Mouse (Mus musculus) G1E (cell line): ENCODE results near the gene Tspan10. TPM values are rescaled to one million over a fixed set of nuclear protein-coding genes. Genes with fewer than 3 reads are reported as not detected.

Experiments
- ATAC-seq: 2 replicates; pipeline ENCODE4 v1.8.0; 2016; ENCODE audit warnings: mild to moderate bottlenecking; ENCODE audit not compliant: insufficient number of reproducible peaks, poor library complexity, low FRiP score, severe bottlenecking; ENCODE audit errors: extremely low read depth
- DNase-seq: peaks from one replicate; pipeline ENCODE4 v3.0.0; 2012; ENCODE audit warnings: low spot score
- H3K27me3 ChIP-seq: 2 replicates; pipeline ENCODE4 v1.6.1; 2012; ENCODE audit warnings: mild to moderate bottlenecking, low read length, inconsistent platforms; ENCODE audit not compliant: insufficient read depth
- H3K36me3 ChIP-seq: replicated peaks from 2 replicates; pipeline ENCODE3; 2012; ENCODE audit warnings: mild to moderate bottlenecking, inconsistent platforms
- H3K4me1 ChIP-seq: 2 replicates; pipeline ENCODE4 v1.6.1; 2012; ENCODE audit warnings: low read depth, low read length, inconsistent platforms, mixed read lengths; ENCODE audit not compliant: insufficient read depth
- H3K4me3 ChIP-seq: 2 replicates; pipeline ENCODE4 v1.5.1; 2012; ENCODE audit warnings: low read depth, mild to moderate bottlenecking, inconsistent platforms, low read length, moderate library complexity, mixed read lengths
- H3K9me3 ChIP-seq: replicated peaks from 2 replicates; pipeline ENCODE4 v1.6.1; 2012; ENCODE audit warnings: inconsistent platforms
- CTCF ChIP-seq: IDR thresholded peaks from 2 replicates; pipeline ENCODE4 v1.5.1; 2012; ENCODE audit warnings: low read depth, low read length, inconsistent platforms, mixed read lengths
- GATA1 ChIP-seq: IDR thresholded peaks from 2 replicates; pipeline ENCODE4 v1.6.1; 2012; ENCODE audit warnings: borderline replicate concordance, low read length, inconsistent platforms, mixed read lengths
- GATA2 ChIP-seq: IDR thresholded peaks from 2 replicates; pipeline ENCODE4 v1.6.1; 2012; ENCODE audit warnings: low read depth, low read length, inconsistent platforms, borderline replicate concordance
- POLR2AphosphoS5 ChIP-seq: IDR thresholded peaks from 2 replicates; pipeline ENCODE4 v1.6.1; 2012; ENCODE audit warnings: low read depth, low read length, inconsistent platforms; ENCODE audit not compliant: insufficient replicate concordance
- TAL1 ChIP-seq: conservative IDR thresholded peaks from 2 replicates; pipeline ENCODE4 v1.6.1; 2012; ENCODE audit warnings: low read depth, low read length, inconsistent platforms, mixed read lengths
- polyA plus RNA-seq: library from polyadenylated mRNA; stranded (reverse); fragments of >175 nt; gene quantifications from 2 replicates; pipeline ENCODE4 v1.2.3, GENCODE M21; 2012
- total RNA-seq, 2 experiments: library from RNA; stranded (forward) in 1 of 2; stranded (reverse) in 1 of 2; fragments of 200-1000 nt in 1 of 2; fragments of >200 nt in 1 of 2; fragmentation: Nextera tagmentation in 1 of 2; gene quantifications; 2 replicates each; pipeline ENCODE4 v1.2.3; 2014 to 2017

Tspan10 gene
- total and polyA plus RNA-seq, 3 experiments: 0.68 TPM; not detected in 2

DNA sequence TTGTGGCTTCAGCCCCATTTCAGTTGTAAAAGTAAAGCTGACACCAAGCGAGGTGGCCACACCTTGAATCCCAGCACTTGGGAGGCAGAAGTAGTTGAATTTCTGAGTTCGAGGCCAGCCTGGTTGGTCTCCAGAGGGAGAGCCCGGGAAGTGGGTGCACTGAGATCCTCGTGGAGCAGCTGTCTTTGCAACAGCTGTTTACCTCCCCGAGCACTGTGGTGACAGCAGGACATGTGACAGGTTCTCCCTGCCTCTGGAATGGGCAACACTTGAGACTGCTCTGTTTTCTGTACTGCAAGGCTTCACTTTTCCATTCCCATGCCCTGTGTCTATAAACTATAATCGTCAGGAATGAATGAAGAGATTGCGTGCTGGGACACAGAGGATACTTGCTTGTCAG, 24.6 kb upstream of the Tspan10 start:
- Histone ChIP-seq H3K27me3 (no peaks in the 10 kb centered on the region), H3K4me1 (peaks cover 4% of the 10 kb centered on the region; the same call in 1 of the 2 replicates), H3K36me3 (peaks cover 93% of the 10 kb centered on the region), H3K4me3 (no peak overlapping the region), H3K9me3 (no peaks in the 10 kb centered on the region)
- DNase-seq (no peak), ATAC-seq (no peak)
- TF ChIP-seq POLR2AphosphoS5: no peak
- no peak for TF ChIP-seq GATA2
- TF ChIP-seq GATA1: no peak
- TF ChIP-seq CTCF: no peak
- no peak for TF ChIP-seq TAL1

DNA sequence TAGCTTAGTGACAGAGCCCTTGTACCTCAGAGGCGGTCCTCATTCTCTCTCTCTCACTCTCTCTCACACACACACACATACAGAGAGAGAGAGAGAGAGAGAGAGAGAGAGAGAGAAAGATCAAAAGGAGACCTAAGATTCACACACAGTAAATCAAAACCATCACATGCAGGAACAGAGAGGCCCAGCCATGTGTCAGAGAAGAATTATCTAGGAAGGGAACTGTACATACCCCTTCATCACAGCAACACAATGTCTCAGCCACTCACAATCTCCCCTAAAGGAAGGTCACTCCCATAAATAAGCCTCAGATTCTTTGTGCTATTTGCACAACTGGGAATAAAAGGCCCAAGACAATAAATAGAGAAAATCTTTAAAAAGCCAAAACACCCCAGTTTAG, 23.9 kb upstream of the Tspan10 start:
- Histone ChIP-seq H3K4me1 (peaks cover 2% of the 10 kb centered on the region; the same call in 1 of the 2 replicates), H3K36me3 (peaks cover 93% of the 10 kb centered on the region), H3K9me3 (no peaks in the 10 kb centered on the region), H3K27me3 (no peaks in the 10 kb centered on the region), H3K4me3 (no peak overlapping the region)
- ATAC-seq (no peak), DNase-seq (no peak)
- TF ChIP-seq POLR2AphosphoS5 (no peak), CTCF (no peak), GATA1 (no peak), GATA2 (no peak), TAL1 (no peak)

DNA sequence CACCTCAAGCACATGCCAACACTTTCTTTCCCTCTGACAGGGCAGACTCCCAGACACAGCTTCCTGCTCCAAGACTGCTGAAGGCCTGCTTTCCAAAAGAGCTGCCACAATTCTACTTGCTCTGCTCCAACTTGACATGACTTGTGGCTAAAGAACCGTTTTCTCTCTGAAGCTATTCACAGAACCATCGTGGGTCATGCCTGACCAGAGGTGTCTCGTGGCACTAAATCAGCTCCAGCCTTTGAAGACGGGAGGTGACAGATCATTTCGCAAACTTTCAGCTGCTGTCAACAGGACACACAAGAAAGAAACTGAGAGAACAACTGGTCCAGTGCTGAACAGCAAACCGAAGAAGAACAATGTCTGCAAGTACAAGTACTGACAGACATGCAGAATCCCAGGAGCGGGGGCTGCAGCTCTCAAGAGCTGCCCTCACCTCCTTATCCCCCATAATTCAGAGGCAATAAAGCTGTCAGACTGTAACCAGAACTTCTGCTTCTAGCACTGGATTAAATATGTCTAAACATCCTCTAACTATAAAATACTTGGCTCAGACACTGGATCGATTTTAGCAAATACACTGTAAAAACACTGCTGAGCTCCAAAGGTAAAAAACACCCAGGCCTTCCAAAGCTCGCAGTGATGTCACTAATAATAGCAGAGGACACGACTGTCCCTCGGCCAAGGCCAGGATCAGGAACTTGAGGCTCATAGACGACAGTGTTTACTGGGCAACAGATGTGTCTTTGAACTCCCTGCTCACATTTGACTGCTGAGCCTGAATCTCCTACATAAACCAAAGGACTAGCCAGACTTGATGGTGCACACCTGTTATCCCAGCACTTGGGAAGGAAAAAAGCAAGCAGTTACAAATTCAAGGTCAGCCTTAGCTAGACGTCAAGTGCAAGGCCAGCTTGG, 19.5 kb upstream of the Tspan10 start:
- H3K4me1 ChIP-seq: no peaks in the 10 kb centered on the region; the same call in 1 of the 2 replicates
- no peak for DNase-seq
- no peak for TF ChIP-seq GATA1
- TF ChIP-seq GATA2: no peak
- TF ChIP-seq TAL1: no peak
- no peak for TF ChIP-seq POLR2AphosphoS5
- TF ChIP-seq CTCF: no peak
- H3K27me3 ChIP-seq: no peaks in the 10 kb centered on the region
- no peak overlapping the region for H3K4me3 ChIP-seq
- H3K9me3 ChIP-seq: no peaks in the 10 kb centered on the region
- H3K36me3 ChIP-seq: peaks cover 95% of the 10 kb centered on the region
- ATAC-seq: no peak

DNA sequence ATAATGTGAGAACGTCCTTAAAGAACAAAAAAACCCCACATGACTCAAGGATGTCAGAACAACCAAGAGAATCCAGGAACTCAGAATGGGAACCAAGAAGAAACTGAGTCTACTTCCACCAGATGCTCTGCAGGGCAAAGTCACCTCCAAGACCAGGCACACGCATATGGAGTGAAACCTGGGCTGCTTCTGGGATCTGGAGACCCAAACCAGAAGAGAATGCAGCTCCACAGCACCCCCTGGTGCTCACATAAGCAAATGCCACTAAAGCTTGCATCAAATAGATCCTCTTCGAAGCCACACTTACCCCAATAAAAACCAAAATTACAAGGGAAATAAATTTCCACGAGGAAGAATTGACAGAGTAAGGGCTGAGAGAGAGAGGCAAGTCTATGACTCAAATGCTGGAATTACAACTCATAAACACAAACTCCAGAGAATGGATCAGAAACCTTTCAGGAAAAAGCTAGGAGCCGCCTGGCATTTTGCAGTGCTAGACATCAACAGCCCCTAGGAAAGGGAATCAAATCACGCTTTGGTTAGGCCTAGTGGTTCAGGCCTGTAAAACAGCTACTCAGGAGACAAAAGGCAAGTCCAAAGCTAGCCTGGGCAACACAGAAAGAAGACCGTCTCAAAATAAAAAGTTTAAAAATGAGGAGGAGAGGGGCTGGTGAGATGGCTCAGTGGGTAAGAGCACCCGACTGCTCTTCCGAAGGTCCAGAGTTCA, 18.7 kb upstream of the Tspan10 start:
- Histone ChIP-seq H3K27me3 (no peaks in the 10 kb centered on the region), H3K4me1 (no peaks in the 10 kb centered on the region; the same call in 1 of the 2 replicates), H3K4me3 (no peak overlapping the region), H3K9me3 (no peaks in the 10 kb centered on the region), H3K36me3 (peaks cover 95% of the 10 kb centered on the region)
- no peak for DNase-seq
- ATAC-seq: no peak
- TF ChIP-seq GATA2 (no peak), CTCF (peak; percentile 73), POLR2AphosphoS5 (no peak), GATA1 (no peak)

DNA sequence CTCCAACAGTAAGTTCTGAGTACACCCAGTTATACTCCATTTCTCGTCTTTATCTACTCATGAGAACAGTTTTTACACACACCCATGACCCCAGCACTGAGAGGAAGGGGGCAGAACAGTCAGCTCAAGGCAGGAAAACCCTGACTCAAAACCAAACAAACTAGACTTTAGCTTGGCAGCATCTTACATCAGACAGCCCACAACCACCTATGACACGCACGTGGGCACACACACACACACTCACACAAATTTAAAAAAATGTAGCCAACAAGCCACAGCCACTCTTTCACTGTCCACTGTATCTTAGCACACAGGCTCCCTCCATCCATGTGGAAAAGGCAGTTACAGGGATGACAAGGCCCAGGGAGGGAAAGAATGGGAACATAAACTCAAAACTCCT, 15.7 kb upstream of the Tspan10 start:
- Histone ChIP-seq H3K27me3 (no peaks in the 10 kb centered on the region), H3K4me1 (no peaks in the 10 kb centered on the region; the same call in 1 of the 2 replicates), H3K36me3 (peaks cover 95% of the 10 kb centered on the region), H3K9me3 (no peaks in the 10 kb centered on the region), H3K4me3 (no peak overlapping the region)
- TF ChIP-seq GATA2 (no peak), CTCF (no peak), GATA1 (no peak), TAL1 (no peak), POLR2AphosphoS5 (no peak)
- no peak for DNase-seq
- no peak for ATAC-seq
